Mouse (Mus musculus): ENCODE results near the gene Olfr1018.

- TF ChIP-seq REST (IDR thresholded peaks at IDR 0.05; ENCODE audit: insufficient read depth, insufficient read length) (no peak), POLR2AphosphoS2 (IDR thresholded peaks at IDR 0.05; ENCODE audit: insufficient read length, low read depth) (no peak), POLR2A (IDR thresholded peaks at IDR 0.05; ENCODE audit: insufficient read length, low read depth) (no peak)
These were observed 25.9 kb upstream of the Olfr1018 start for GRCm38 (mm10) chr2:85792331-85792730.
